Mouse (Mus musculus) CH12.LX (cell line): Measurements from ENCODE around the gene Ackr1.

ENCODE experiments used
- CTCF ChIP-seq, 2 experiments: IDR thresholded peaks in 1 of 2; conservative IDR thresholded peaks in 1 of 2; 2 replicates each; pipeline ENCODE4 v1.5.1; 2011 to 2012; ENCODE audit warnings: low read depth in 2 of 2, low read length in 2 of 2, improper control_type of control experiment in 1 of 2, inconsistent platforms in 1 of 2, mild to moderate bottlenecking in 1 of 2, moderate library complexity in 1 of 2
- JUND ChIP-seq: conservative IDR thresholded peaks from 2 replicates; pipeline ENCODE4 v1.6.1; 2011; ENCODE audit warnings: low read depth, low read length, improper control_type of control experiment
- KAT2A ChIP-seq: IDR thresholded peaks from 2 replicates; pipeline ENCODE4 v1.6.1; 2012; ENCODE audit warnings: low read length, improper control_type of control experiment, inconsistent platforms; ENCODE audit not compliant: insufficient replicate concordance
- MAX ChIP-seq: IDR thresholded peaks from 2 replicates; pipeline ENCODE4 v1.6.1; 2011; ENCODE audit warnings: low read length, improper control_type of control experiment
- MEF2A ChIP-seq: IDR thresholded peaks from 2 replicates; pipeline ENCODE4 v1.6.1; 2014; ENCODE audit warnings: low read depth, mild to moderate bottlenecking, inconsistent platforms, low read length, improper control_type of control experiment, borderline replicate concordance
- POLR2A ChIP-seq: IDR thresholded peaks from 2 replicates; pipeline ENCODE4 v1.6.1; 2011; ENCODE audit warnings: low read depth, mild to moderate bottlenecking, improper control_type of control experiment, low read length
- RCOR1 ChIP-seq: conservative IDR thresholded peaks from 2 replicates; pipeline ENCODE4 v1.6.1; 2012; ENCODE audit warnings: low read depth, mild to moderate bottlenecking, inconsistent platforms, low read length, improper control_type of control experiment
- TBP ChIP-seq: conservative IDR thresholded peaks from 2 replicates; pipeline ENCODE4 v1.6.1; 2011; ENCODE audit warnings: low read depth, low read length, improper control_type of control experiment

DNA sequence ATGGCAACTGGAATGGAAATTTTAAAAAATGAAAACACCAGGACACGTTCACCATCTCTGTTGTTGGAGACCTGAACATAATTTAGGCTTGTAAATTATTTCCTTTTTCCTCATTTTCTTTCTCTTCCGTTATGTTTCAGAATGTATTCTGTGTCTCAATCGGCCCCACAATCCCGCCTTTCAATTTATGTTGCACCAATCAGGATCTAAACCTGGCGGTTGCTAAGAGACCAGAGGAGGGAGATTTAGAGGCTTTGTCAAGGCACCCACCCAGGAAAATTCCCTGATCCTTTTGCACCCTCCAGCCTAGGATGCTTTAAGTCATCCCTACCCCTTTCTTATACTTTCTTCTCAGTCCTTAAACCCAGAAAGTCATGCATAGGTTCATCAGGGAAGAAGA is 3.8 kb downstream of the Ackr1 start:
- no peak for TF ChIP-seq CTCF (conservative IDR thresholded peaks at IDR 0.05 in 1 of 2, IDR thresholded peaks at IDR 0.05 in 1 of 2; ENCODE audit: low read depth in 2 of 2, low read length in 2 of 2)
- no peak for TF ChIP-seq POLR2A
- TF ChIP-seq JUND = no peak
- no peak for TF ChIP-seq MEF2A
- TF ChIP-seq TBP = no peak
- TF ChIP-seq KAT2A = no peak
- no peak for TF ChIP-seq RCOR1
- no peak for TF ChIP-seq MAX
